Comparison of ENCODE assay signal across 9 mouse cellular contexts in the genomic region with DNA sequence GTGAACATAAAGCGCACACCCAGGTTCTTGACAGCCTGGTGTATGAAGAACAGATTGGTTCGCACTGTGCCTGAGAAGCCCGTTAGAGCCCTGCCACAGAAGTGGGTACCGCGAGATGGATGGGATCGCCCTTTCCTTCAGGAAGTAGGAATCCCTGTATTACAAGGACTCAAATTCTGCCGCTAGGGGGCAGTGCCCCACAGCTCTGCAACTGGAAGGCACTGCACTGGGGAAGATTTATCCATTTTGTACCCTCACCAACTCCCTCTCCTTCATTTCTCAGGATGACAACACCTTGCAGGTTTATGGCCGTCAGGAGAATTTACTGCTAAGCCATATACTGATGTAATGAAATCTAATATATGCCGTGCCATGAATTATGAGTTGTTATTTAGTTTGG.
DNase-seq lines count a peak whose midpoint lies in the region; ATAC-seq and TF ChIP-seq lines count a peak whose summit lies in the region.
"Had no signal": no experiment of that assay in that cellular context is flagged by ENCODE, and none has a peak within 500 bp of the region (broad histone marks: within the 10 kb centered on the region; RNA-seq: fewer than 3 reads in every experiment).

No protein-coding gene starts in this region.

- intact Hi-C loops in heart, postnatal 10 days (cut with DNase I), result loop anchor here (2.0 kb wide), 1 partner anchor 371 kb away; no protein-coding TSS in a partner anchor

- no peak for TF ChIP-seq POLR2A in embryonic fibroblast, embryonic 13.5 days (IDR thresholded peaks at IDR 0.05; ENCODE audit: low read depth, low read length)

- peak; percentile 67 for DNase-seq in ES-E14 (ENCODE audit: low read depth, low spot score)
- DNase-seq in adrenal gland, postnatal 36 days, result peak; percentile 79 to 88
- DNase-seq in heart, postnatal 10 days, result peak; percentile 65 to 84
- peak; percentile 11 to 64 for DNase-seq in layer of hippocampus, adult 8-10 months (ENCODE audit: low spot score in 2 of 2)
- DNase-seq in lung, postnatal 25 days (ENCODE audit: low spot score), result peak; percentile 37
- DNase-seq in right cerebral cortex, postnatal 25 days, result peak; percentile 51

- H3K4me1 ChIP-seq in ES-E14 (ENCODE audit: control insufficient read depth in 2 of 2, insufficient read depth in 2 of 2, low read length in 2 of 2, poor library complexity in 1 of 2), result no peaks in the 10 kb centered on the region
- no peaks in the 10 kb centered on the region; the same call in 1 of the 2 replicates for H3K4me1 ChIP-seq in embryonic fibroblast, embryonic 13.5 days (ENCODE audit: control insufficient read depth, insufficient read depth, low read length)
- H3K4me1 ChIP-seq: liver, embryonic 15.5 days had no signal

- H3K27ac ChIP-seq in ES-E14 (ENCODE audit: insufficient read depth, low read depth, low read length, poor library complexity, severe bottlenecking), result no peak overlapping the region
- H3K27ac ChIP-seq in embryonic fibroblast, embryonic 13.5 days (ENCODE audit: insufficient read depth, low read length), result no peak overlapping the region; the same call in 1 of the 2 replicates
- H3K27ac ChIP-seq: liver, embryonic 15.5 days had no signal

- 0 out of 2 replicates have a peak, but pooled peaks have one; percentile 6 for TF ChIP-seq CTCF in embryonic fibroblast, embryonic 13.5 days (IDR thresholded peaks at IDR 0.05; ENCODE audit: borderline replicate concordance, insufficient read depth, low read length)

- no peak overlapping the region for H3K4me3 ChIP-seq in ES-E14 (ENCODE audit: insufficient read depth in 1 of 2, low read depth in 1 of 2, low read length in 2 of 2, poor library complexity in 1 of 2, severe bottlenecking in 1 of 2)
- no peak overlapping the region for H3K4me3 ChIP-seq in embryonic fibroblast, embryonic 13.5 days (ENCODE audit: insufficient read depth, low read length)
- H3K4me3 ChIP-seq: liver, embryonic 15.5 days had no signal

- no peak overlapping the region for H3K9ac ChIP-seq in ES-E14 (ENCODE audit: insufficient read depth, low read depth, low read length, poor library complexity, severe bottlenecking)
- H3K9ac ChIP-seq: liver, embryonic 15.5 days had no signal

- no peak for ATAC-seq in inflammation-experienced regulatory T-cells, adult 6 months

- in situ Hi-C loops in ES-E14 (cut with MboI; ENCODE audit: low sequenced_read_pairs in 2 of 2, unreplicated experiment in 2 of 2), result no loop called here

- no peaks in the 10 kb centered on the region for H3K9me3 ChIP-seq in ES-E14 (ENCODE audit: control insufficient read depth, insufficient read depth, low read depth, low read length)
- H3K9me3 ChIP-seq: liver, embryonic 15.5 days had no signal

- no peaks in the 10 kb centered on the region for H3K36me3 ChIP-seq in ES-E14 (ENCODE audit: control insufficient read depth, insufficient read depth, low read length, poor library complexity, severe bottlenecking)
- H3K36me3 ChIP-seq: liver, embryonic 15.5 days had no signal

TF ChIP-seq in ES-E14, 5 proteins besides CTCF, POLR2A, EP300 and RAD21:
- TF ChIP-seq ZC3H11A (IDR thresholded peaks at IDR 0.05; ENCODE audit: borderline replicate concordance, low read depth, low read length) (0 out of 2 replicates have a peak, but pooled peaks have one; percentile 22), HCFC1 (IDR thresholded peaks at IDR 0.05; ENCODE audit: borderline replicate concordance, insufficient read depth, low read length) (no peak), ZNF384 (IDR thresholded peaks at IDR 0.05; ENCODE audit: low read depth, low read length) (no peak), CHD2 (IDR thresholded peaks at IDR 0.05; ENCODE audit: low read depth, low read length) (peak; percentile 40; the same call in 1 of the 2 replicates), MAFK (IDR thresholded peaks at IDR 0.05; ENCODE audit: insufficient read depth, low read depth, low read length) (no peak)
TF ChIP-seq in ES-E14: peak in this region for 2.
